Mouse (Mus musculus): ENCODE data around the gene Rhof.

Rhof gene

DNA sequence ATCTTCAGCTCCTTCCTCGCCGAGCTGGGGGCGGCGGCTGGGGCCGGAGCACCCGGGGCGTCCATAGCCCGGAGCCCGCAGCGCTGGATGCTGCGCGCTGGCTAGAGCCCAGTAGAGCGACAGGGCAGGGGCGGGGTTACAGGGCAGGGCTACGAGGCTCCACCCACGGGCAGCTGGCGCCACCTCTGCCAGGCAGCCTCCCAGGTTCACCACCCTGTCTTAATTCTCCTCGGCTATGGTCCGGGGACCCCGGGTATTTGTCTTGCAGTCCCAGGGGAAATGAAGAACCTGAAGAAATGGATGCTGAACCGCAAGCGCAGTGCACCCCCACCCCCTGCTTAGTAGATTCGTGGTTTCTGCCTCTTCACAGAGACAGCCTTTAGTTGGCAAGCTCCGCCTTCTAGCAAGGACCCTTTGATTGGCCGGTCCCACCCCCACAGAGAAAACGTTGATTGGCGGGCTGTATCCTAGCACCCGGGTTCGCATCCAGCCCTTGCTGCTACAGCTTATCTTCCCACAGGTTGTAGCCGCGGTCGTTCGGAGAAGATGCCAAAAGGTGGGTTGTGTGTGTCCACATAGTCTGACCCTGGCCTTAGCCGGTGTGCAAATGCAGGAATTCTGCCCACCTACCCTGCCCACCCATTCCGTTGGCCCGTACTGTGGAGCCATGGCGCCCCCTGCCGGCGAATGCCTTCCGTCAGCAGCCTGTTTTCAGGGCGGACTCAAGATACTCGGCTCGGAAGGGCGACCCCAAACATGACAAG, at the start of gene Rhof:
TSS of gene Rhof (minus strand) at position 385 of the 764 bp plus-strand sequence.
- peak; percentile 90 for DNase-seq

DNA sequence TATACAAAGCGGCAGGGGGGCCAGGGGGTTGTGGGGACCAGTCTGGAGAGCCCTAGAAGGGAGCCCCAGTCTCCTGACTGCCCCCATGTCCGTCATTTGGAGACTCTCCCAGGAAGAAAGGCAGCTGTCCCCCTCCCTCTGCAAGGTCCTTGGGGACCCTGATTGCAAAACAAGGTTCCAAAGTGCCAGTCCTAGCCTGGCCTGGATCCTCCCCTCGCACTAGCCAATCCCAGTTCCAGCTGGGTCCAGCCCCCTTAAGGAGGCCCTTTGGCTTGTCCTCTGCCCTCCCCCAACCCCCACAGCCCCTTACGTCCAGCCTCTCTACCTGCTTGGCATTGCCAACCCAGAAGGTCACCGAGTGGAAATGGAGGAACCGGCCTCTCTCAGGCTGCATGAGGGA, 49.0 kb upstream of the Rhof start:
- no peak for DNase-seq

DNA sequence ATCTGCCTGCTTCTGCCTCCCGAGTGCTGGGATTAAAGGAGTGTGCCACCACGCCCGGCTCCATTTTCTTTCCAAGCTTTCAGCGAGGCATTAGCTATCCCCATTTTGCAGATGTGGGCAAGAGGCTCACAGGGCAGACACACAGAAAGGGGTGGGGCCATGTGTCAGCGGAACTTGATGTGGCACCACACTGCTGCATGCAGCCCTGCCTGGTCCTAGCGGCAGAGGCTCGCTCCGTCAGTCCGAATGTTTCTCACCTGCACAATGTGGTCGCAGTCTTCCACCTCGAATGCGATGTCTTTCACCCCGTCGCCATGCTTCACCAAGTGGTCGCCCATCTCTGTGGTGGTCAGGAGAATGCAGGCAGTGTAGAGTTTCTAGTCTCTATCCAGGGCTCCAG, 47.9 kb upstream of the Rhof start:
- DNase-seq: no peak

DNA sequence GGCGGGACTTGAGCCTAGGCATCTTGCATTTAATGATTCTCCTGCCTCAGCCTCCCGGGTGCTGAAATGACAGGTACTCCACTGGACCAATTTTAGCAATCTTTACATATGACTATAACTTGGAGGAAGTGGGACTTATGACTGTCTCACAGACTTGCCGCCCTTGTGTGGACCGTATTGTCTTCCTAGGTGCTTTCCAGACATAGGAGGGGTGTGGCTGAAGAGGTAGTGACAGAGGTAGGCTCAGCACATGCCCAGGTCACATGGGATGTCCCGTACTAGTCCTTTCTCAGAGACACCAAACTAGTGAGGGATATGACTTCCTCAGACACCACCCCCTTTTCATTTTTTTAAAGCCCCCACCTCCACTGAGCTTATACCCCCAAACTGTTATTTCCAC, 46.3 kb upstream of the Rhof start:
- no peak for DNase-seq

DNA sequence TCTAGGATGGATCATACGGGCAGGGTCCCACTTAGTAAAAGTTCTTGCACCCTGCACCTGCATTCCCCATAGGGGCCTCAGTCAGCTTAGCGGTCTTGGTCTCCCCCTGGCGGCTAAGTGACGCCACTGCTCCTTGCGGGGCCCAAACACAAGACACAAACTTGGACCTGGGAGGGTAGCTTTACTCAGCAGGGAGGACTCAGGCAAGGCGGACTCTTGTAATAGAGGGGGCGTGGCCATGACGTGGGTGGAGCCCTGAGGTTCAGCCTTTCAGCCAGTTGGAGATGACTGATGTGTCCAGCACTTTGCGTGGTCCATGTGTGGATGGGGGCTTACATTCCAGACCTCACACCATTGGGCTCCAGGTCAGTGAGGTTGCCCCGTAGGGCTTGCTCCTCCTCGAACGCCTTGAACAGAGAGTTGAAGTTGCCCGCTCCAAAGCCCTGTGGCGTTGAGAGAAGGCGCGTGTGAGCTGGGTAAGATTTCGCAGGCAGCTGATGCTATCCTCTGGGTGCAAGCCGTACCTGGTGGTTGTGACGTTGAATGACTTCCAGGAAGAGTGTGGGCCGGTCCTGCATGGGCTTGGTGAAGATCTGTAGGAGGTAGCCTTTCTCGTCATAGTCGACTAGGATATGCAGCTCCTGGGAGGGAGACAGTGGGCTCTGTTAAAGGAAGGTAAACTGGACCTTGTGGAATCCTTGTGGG, 39.3 kb upstream of the Rhof start:
- peak; percentile 79 for DNase-seq

DNA sequence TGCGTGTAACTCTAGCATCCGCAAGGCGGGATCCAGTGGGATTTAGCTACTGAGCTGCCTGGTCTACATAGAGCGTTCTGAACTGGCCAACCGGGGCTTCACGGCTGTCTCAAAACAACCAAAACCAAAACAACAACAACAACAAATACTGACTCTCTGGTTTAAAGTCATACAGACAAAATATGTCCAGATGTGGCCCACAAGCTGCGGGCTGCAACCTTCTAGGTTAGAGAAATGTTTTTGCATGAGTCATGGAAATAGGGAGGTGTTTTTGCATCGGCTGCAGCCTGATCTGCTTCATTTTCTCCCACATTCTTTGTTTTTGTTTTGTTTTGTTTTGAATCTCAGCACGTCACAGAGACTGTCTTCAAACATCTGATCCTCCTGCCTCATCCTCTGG, 37.9 kb upstream of the Rhof start:
- no peak for DNase-seq

DNA sequence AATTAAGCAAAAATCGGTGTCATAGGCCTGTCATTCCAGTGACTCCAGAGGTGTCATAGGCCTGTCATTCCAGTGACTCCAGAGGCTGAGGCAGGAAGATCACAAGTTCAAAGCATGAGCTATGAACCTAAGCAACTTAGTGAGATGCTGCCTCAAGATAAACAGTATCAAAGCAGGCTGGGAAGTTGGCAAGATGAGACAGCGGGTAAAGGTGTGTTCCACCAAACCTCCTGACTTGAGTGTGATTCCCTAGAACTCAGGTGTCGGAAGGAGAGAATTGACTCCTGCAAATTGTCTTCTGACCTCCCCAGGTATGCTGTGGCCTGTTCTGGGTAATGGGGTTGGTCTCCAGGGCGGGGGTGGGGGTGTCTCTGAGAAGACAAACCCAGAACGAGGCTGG, 36.8 kb upstream of the Rhof start, which contains the start of gene Psmd9:
TSS of gene Psmd9 (plus strand) at position 130 of the 400 bp plus-strand sequence.
- no peak for DNase-seq

DNA sequence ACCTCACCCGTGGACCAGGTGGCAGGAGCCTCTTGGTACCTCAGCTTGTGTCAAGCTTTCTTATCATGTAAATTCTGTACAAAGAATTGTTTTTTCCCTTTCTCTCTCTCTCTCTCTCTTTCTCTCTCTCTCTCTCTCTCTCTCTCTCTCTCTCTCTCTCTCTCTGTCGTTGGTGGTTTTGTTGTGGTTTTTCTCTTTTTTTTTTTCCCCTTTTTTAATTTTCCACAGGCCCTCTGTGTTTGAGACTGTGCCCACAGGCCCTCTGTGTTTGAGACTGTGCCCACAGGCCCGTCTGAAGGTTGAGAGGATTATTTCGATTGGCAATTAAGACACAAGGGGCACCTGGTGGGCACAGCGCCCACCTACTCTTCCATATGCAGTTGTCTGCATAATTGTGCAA, 35.1 kb upstream of the Rhof start:
- DNase-seq: no peak

DNA sequence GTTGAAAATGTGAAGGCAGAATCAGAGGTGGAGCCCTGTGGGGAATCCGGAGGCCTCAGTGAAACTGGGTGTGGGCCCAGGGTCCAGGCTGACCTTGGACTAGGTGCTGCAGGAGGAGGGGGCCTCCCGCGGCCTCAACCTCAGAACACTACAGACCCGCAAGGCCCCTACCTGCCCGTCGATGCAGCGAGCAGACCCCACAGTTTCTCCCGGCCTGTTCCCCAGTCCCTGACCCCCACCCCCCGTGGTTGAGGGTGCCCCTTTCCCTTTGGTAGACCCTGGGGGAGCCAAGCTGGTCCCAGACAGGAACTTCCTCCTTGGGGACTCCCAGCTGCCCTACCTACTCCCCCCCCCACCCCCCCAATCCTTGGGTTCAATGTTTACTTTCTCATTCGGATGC, 33.9 kb upstream of the Rhof start:
- DNase-seq: no peak

DNA sequence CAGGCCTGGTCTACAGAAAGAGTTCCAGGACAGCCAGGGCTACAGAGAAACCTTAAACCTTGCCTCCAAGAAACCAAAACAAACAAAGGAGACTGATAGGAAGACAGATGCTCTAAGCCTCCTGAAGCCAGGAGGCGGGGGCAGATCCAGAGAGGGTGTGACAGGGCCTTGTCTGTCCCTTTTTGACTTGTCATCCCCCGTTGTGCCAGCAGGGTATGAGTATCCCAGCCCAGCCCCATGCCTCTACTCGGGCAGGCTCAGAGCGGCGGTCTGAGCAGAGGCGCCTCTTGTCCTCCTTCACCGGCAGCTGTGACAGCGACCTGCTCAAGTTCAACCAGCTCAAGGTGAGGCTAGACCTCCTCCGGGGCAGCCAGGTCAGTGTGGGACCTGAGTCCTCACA, 30.4 kb upstream of the Rhof start:
- no peak for DNase-seq

DNA sequence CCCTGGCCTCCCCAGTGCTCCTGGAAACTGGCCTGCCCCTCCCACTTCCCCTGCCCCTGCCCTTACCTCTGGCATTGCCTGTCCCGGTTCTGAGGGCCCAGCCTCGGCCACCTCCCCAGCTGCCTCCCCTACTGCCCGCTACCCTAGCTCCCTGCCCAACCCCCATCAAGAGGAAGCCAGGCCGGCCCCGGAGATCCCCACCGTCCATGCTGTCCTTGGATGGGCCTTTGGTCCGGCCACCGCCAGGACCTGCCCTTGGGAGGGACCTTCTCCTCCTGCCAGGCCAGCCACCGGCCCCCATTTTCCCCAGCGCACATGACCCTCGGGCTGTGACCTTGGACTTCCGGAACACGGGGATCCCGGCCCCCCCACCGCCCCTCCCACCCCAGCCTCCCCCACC, 27.8 kb upstream of the Rhof start:
- DNase-seq: peak; percentile 15

DNA sequence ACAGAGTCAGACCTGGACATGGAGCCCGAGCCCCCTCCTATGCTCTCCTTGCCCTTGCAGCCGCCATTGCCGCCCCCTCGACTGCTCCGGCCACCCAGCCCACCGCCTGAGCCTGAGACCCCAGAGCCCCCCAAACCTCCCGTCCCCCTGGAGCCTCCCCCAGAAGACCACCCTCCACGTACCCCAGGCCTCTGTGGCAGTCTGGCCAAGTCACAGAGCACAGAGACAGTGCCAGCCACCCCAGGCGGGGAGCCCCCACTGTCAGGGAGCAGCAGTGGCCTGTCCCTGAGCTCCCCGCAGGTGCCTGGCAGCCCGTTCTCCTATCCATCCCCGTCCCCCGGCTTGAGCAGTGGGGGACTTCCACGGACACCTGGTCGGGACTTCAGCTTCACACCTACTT, 27.4 kb upstream of the Rhof start:
- DNase-seq: no peak

DNA sequence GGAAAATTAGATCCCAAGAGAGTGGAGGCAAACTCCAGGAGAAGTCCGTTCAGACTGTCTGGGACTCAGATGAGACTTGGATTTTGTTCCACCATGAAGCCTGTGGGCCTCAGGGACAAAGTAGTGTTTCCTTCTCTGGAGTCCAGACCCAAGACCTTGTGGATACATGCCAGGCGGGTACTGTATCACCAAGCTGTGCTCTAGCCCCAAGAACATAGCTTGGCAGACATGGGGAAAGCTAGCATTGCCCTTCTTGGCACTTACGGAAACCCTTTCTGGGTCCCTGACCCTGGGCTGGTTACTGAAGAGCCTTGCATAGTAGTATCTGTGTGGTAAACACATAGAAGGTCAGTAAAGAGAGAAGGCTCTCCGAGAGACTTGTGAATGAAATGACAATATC, 27.0 kb upstream of the Rhof start:
- DNase-seq: no peak

DNA sequence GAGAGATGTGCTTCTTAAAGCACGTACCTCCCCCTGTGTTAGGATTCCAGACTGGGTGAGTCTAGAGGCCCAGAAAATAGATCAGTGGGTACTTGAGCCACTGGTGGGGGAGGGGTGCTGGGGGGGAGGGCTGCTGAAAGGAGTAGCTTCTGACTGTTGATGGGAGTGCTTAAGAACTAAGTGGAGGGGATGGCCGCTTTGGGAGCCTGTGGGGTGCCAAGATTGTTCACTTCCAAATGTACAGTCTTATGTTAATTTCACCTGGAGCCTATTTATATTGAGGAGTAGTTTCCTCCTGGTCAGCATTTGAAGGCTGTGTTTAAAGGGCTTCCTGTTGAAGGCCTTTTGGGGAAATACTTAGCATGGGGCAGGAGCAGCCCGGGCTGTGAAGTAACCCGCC, 25.5 kb upstream of the Rhof start:
- no peak for DNase-seq

DNA sequence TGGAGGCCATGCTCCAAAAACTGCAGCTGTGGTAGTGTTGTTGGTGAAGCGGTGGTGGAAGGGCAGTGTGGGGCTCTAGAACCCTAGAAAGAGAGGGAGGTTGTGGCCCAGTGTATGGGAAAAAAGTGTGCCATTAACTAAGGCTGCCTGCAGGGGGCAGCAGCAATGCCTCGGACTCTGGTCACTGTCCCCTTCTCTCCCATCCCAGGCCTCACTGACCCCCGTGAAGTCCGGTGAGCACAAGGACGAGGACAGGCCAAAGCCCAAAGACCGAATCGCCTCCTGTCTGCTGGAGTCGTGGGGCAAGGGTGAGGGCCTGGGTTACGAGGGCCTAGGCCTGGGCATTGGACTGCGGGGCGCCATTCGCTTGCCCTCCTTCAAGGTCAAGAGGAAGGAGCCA, 24.3 kb upstream of the Rhof start:
- DNase-seq: peak; percentile 28

DNA sequence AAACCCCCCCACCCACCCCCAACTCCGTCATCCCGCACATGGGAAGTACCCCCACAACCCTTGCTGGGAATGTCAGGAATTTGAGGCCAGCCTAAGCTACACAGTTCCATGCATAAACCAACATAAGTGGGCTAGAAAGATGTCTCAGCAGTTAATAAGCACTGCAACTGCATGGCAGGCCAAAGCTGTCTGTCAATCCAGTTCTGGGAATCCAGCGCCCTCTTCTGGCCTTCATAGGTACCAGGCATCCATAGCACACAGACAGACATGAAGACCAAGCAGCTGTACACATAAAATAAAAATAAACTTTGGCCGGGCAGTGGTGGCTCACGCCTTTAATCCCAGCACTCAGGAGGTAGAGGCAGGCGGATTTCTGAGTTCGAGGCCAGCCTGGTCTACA, 22.9 kb upstream of the Rhof start:
- peak; percentile 80 for DNase-seq

DNA sequence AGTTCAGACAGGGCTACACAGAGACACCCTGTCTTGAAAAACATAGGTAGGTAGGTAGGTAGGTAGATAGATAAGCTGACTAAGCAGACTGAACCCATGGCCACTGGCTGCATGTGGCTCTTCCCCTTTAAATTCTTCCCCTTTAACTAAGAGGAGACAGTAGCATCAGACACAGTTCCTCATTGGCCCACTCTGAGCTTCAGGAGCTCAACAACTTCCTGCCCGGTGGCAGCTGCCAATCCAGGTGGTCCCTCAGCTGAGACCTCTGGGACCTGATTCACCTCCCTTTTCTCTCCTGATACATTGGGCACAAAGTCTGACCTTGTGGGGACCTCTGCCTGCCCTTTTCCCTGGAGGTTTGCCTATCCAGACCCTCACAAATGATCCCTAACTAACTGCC, 20.4 kb upstream of the Rhof start:
- no peak for DNase-seq

DNA sequence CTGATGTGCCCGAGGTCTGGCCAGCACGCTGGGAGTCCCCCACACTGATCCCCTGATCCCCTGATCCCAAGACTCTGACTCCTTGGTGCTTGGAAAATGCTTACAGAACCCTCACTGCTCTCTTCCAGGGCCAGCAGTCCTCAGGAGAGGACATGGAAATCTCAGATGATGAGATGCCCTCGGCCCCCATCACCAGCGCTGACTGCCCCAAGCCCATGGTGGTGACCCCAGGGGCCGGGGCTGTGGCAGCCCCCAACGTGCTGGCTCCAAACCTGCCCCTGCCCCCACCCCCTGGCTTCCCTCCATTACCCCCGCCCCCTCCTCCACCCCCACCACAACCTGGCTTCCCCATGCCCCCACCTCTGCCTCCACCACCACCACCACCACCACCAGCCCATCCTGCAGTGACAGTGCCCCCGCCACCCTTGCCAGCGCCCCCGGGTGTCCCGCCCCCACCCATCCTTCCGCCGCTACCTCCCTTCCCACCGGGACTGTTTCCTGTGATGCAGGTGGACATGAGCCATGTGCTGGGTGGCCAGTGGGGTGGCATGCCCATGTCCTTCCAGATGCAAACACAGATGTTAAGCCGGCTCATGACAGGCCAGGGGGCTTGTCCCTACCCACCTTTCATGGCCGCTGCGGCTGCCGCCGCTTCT, 19.3 kb upstream of the Rhof start:
- DNase-seq: no peak

DNA sequence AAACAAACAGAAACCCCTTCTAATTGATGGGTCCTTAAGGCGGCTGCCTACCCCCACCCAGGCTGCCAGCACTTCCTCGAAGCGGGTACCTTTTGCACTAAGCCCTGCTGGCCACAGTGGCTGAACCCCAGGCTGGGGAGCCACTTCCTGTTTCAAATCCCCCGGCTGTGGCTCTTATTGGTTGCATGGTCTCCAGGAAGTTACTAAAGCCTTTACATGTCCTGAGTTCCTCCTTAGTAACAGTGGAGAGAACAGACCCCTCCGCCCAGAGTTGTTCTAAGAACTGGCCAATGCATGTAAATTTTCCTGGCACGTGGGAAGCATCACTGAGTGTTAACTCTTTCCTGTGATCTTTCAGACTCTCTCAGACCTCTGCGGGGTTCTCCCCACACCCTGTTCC, 18.6 kb upstream of the Rhof start:
- DNase-seq: no peak

DNA sequence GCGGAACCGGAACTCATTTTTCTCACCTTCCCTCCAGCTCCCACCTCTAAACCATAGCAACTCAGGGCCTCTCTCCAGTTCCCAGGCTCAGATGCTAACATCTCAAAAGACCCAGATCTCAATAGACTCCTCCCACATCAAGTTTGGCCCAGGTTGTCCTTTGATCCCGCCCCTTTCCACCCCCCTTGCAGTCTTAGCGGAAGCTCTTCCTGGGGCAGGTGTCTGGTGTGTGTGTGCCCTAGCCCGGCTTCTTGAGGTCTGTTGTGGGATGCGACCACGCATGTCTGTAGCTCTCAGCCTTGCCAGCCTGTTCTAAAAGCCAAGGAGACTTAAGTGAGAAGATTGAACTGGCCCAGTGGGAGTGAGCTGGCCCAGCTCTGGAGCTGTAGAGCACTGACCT, 18.1 kb upstream of the Rhof start:
- peak; percentile 67 for DNase-seq

DNA sequence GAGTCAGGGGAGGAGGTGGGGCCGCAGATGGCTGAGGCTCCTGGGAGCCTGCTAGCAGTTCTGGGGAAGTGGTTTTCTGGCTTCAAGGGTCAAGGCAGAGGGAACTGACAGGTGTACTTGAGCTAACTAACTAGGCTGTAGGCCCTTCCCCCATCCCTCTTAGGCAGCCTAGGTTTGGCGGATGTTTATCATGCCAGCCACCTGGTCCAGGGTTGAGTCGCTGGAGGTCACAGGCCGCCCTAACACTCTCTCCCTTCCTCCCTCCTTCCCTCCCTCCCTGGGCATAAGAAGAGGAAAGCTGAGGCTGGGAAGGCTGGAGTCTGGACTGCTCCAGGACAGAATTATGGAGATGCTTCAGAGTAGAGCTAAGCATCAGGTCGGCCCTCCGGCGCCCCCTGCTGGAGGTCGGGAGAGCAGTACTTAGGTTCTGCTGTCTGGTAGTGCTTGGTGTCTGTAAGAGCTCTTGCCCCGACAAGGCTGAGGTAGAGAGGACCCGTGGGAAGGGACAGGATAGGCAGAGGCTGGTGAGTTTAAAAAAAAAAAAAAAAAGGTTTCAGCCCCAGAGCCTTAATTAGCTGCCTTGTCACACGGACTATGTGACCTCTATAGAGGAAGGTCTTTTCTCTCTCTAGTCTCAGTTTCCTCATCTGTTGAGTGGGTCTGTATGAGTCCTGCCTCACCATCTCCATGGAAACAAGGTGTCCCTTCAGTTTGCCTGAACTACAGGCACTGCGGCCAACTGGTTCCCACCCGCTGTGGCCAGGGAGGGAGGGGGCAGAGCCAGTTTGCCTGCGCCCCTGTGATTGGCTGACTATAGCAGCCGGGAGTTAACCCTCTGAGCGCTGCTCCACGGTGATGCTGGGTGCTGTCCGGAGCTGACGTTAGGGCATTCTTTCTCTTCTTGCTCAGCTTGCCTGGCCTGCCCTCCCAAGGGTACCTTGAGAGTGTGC, 17.2 kb upstream of the Rhof start:
- DNase-seq: peak; percentile 93

DNA sequence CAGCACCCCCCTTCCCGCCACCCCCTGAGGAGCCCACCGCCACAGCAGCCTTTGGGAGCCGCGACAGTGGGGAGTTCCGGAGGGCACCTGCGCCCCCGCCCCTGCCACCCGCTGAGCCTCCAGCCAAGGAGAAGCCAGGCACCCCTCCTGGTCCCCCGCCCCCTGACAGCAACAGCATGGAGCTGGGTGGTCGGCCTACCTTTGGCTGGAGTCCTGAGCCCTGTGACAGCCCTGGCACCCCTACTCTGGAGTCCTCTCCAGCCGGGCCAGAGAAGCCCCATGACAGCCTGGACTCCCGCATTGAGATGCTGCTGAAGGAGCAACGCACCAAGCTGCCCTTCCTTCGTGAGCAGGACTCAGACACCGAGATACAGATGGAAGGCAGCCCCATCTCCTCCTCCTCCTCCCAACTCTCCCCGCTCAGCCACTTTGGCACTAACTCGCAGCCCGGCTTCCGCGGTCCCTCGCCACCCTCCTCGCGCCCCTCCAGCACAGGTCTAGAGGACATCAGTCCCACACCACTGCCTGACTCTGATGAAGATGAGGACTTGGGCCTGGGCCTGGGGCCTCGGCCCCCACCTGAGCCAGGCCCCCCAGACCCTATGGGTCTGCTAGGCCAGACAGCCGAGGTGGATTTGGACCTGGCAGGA, 15.7 kb upstream of the Rhof start:
- peak; percentile 51 for DNase-seq

Data from cerebellum, adult 9-10 months (tissue).